Mouse (Mus musculus): Measurements from ENCODE around the gene Coq2.

The Coq2 gene

GRCm38 (mm10) chr5:100619586-100620275 lies 55.2 kb downstream of the Coq2 start:
- DNase-seq: no peak

- no peak for DNase-seq
Measured at GRCm38 (mm10) chr5:100613896-100614768, 60.8 kb downstream of the Coq2 start.

- no peak for DNase-seq
Measured at GRCm38 (mm10) chr5:100607868-100608267, 67.1 kb downstream of the Coq2 start.

GRCm38 (mm10) chr5:100607090-100607762 lies 67.7 kb downstream of the Coq2 start:
- DNase-seq: no peak

- no peak for DNase-seq
Measured at GRCm38 (mm10) chr5:100605828-100606229, 69.1 kb downstream of the Coq2 start.

Measured in cerebellum, adult 11 months (tissue).